Mouse (Mus musculus): ENCODE measurements around the gene Plekhm1.
"Not testable (repeated sequence)": the region's sequence is repeated elsewhere in the genome, so short reads cannot be mapped to it uniquely, and the experiment has no call there.

Plekhm1 gene

DNA sequence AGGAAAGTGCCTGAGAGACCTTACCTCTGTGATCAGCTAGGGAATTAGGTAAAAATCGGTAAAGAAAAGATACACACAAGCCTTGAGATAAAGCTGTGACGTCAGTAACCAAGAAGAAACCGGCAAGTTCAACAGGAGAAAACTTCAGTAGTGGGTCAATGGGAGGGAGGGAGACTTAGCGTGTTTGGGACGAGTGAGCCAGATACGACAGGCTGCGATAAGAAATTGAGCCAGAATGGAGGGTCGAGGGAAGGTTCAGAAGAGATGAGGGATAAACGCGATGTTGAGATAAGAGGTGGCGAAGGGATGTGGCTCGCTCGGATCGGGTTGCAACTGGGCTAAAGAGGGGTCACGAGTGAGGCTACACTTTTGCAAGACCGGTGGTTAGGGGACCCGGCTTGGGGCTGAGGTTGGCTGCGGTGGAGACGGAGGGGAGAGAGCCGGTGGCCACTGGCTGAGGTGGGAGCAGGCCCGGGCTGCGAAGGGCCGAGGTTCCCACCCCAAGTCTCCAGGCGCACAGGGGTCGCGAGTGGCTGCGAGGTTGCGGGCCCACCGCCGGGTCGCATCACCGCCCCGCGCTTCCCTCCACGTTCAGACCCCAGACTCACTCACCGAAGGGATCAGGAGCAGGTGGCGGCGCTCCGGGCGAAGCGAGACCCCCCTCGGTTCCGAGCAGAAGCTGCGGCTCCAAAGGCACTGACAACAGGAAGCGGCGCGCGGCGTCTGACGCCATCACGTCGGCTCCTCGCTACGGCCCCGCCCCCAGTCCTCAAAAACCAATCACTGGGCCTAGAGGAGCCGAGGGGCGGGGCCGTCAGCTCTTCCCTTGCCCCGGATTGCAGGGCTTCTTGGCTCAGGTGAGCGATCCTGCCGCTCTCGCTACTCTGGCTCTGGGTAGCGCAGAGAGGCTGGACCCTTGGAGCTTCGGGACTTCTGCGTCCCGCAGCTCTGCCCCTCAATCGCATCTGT lies at the start of gene Plekhm1:
Gene Plekhm1 (minus strand): TSS at position 707 of the 969 bp plus-strand sequence.
- in situ Hi-C loops (cut with MboI; ENCODE audit: low pct_unique_long_range_greater_than_20kb in 1 of 2, low sequenced_read_pairs in 2 of 2, unreplicated experiment in 1 of 2) = no loop called here

- in situ Hi-C loops (cut with MboI; ENCODE audit: low pct_unique_long_range_greater_than_20kb in 1 of 2, low sequenced_read_pairs in 2 of 2, unreplicated experiment in 1 of 2) = loop anchor here in 1 of 2 experiments (10.0 kb wide), 1 partner anchor 96 kb away; no protein-coding TSS in a partner anchor
Measured at GRCm38 (mm10) chr11:103451105-103451504, 38.6 kb upstream of the Plekhm1 start.

- in situ Hi-C loops (cut with MboI; ENCODE audit: low pct_unique_long_range_greater_than_20kb in 1 of 2, low sequenced_read_pairs in 2 of 2, unreplicated experiment in 1 of 2) = loop anchor here in 1 of 2 experiments (10.0 kb wide), 1 partner anchor 95 kb away; no protein-coding TSS in a partner anchor
Measured at GRCm38 (mm10) chr11:103449721-103450120, 37.2 kb upstream of the Plekhm1 start.

DNA sequence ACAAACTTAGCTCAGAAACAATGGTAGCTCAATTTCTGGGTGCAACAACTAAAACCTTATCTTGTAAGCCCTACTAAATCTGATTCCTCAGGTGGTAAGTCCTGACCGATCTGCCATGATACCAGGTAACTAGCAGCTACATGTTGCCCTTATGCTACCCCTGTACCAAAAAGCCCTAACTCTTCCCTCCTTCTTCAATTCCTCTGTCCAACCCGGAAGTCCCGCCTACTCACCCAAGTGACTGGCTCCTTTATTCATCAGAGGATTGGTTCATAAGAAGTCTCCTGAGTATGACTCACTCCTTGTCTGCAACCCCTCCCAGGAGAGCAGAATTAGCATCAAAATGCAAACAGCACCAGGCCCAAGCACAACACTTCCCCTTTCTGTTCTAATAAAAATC lies 31.2 kb upstream of the Plekhm1 start:
- in situ Hi-C loops (cut with MboI; ENCODE audit: low pct_unique_long_range_greater_than_20kb in 1 of 2, low sequenced_read_pairs in 2 of 2, unreplicated experiment in 1 of 2) = no loop called here

DNA sequence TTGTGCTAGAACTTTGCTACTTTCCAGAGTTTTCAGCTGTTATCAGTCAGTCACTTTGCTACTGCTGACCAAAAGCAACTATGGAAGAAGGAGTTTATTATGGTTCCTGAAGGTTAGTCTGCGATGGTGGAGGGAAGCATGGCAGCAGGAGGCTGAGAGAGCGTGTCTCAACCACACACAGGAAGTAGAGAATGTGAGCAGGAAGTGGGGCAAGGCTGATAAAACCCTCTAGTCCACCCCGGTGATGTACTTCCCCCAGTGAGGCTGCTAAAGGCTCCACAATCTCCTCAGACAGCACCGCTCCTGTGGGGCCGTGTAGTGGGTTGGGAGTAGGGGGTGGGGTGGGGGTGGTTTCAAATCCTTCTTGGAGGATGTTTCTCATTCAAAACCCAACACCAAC lies 23.8 kb upstream of the Plekhm1 start:
- in situ Hi-C loops (cut with MboI; ENCODE audit: low pct_unique_long_range_greater_than_20kb in 1 of 2, low sequenced_read_pairs in 2 of 2, unreplicated experiment in 1 of 2) = no loop called here

GRCm38 (mm10) chr11:103425031-103425430 lies 12.5 kb upstream of the Plekhm1 start:
- in situ Hi-C loops (cut with MboI; ENCODE audit: low pct_unique_long_range_greater_than_20kb in 1 of 2, low sequenced_read_pairs in 2 of 2, unreplicated experiment in 1 of 2) = no loop called here

GRCm38 (mm10) chr11:103419667-103420066 lies 7.2 kb upstream of the Plekhm1 start:
- in situ Hi-C loops (cut with MboI; ENCODE audit: low pct_unique_long_range_greater_than_20kb in 1 of 2, low sequenced_read_pairs in 2 of 2, unreplicated experiment in 1 of 2) = no loop called here

GRCm38 (mm10) chr11:103419226-103419625 lies 6.7 kb upstream of the Plekhm1 start:
- in situ Hi-C loops (cut with MboI; ENCODE audit: low pct_unique_long_range_greater_than_20kb in 1 of 2, low sequenced_read_pairs in 2 of 2, unreplicated experiment in 1 of 2) = no loop called here

- in situ Hi-C loops (cut with MboI; ENCODE audit: low pct_unique_long_range_greater_than_20kb in 1 of 2, low sequenced_read_pairs in 2 of 2, unreplicated experiment in 1 of 2) = no loop called here
Measured at GRCm38 (mm10) chr11:103413516-103413915, 1.0 kb upstream of the Plekhm1 start.

DNA sequence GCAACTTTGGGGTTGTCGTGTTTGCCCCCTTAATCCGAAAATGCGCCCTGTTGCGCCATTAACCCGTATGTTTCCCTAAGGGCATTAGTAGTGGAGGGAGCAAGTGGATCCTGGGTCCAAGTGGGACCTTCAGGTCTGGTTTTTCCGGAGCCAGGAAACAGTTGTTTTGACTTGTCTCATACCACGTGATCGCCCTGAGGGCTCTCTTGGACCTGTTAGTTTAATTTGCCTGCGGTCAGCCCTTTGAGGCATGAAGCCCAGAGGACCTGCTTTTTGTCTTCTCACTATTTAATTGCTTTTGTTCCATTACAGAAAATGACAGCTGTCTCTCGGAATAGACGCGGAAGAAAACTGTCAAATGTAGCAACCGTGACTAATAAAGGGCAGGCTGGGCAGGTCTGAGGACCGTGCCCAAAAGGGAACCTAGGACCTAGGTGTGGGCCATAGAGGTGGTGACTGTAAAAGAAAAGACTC lies 500 bp upstream of the Plekhm1 start:
- in situ Hi-C loops (cut with MboI; ENCODE audit: low pct_unique_long_range_greater_than_20kb in 1 of 2, low sequenced_read_pairs in 2 of 2, unreplicated experiment in 1 of 2) = no loop called here

DNA sequence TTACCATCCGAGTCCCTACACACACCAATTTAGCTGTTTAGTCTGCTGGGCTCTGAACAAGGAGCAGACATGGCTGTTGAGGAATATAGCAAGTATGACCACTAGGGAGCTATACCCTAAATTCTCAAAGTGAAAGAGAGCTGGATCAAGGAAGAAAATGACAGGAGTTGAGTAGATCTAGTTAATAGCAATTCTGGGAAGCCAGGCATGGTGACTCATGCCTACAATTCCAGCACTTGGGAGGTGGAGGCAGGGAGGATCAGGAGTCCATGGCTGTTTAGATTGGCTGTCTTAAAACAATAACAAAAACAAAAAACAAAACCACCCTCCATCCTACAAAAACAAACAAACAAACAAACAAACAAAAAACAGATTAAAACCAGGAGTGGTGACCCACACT lies 1.2 kb downstream of the Plekhm1 start:
- in situ Hi-C loops (cut with MboI; ENCODE audit: low pct_unique_long_range_greater_than_20kb in 1 of 2, low sequenced_read_pairs in 2 of 2, unreplicated experiment in 1 of 2) = no loop called here

GRCm38 (mm10) chr11:103408880-103409279 lies 3.6 kb downstream of the Plekhm1 start:
- in situ Hi-C loops (cut with MboI; ENCODE audit: low pct_unique_long_range_greater_than_20kb in 1 of 2, low sequenced_read_pairs in 2 of 2, unreplicated experiment in 1 of 2) = no loop called here

DNA sequence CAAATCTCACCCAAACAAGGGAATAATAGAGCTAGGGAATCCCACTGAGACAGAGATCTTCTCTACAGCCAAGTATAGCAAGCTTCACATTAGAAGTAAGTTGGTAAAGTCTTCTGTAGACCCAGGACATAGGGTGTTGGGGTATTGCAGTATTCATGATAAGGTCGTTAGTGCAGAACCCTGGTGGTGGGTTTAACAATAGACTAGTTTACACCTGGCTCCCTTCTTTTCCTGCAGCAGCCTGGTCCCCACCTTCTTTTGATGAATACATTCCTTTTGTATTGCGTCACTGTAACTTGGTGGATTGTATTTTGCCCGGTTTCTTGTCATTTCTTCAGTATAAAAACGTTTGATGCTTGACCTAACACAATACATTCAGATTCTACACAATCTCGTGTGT lies 5.4 kb downstream of the Plekhm1 start:
- in situ Hi-C loops (cut with MboI; ENCODE audit: low pct_unique_long_range_greater_than_20kb in 1 of 2, low sequenced_read_pairs in 2 of 2, unreplicated experiment in 1 of 2) = not testable (repeated sequence)

- in situ Hi-C loops (cut with MboI; ENCODE audit: low pct_unique_long_range_greater_than_20kb in 1 of 2, low sequenced_read_pairs in 2 of 2, unreplicated experiment in 1 of 2) = no loop called here
Measured at GRCm38 (mm10) chr11:103406551-103406950, 5.9 kb downstream of the Plekhm1 start.

- in situ Hi-C loops (cut with MboI; ENCODE audit: low pct_unique_long_range_greater_than_20kb in 1 of 2, low sequenced_read_pairs in 2 of 2, unreplicated experiment in 1 of 2) = no loop called here
Measured at GRCm38 (mm10) chr11:103405814-103406213, 6.7 kb downstream of the Plekhm1 start.

- in situ Hi-C loops (cut with MboI; ENCODE audit: low pct_unique_long_range_greater_than_20kb in 1 of 2, low sequenced_read_pairs in 2 of 2, unreplicated experiment in 1 of 2) = no loop called here
Measured at GRCm38 (mm10) chr11:103404618-103405017, 7.9 kb downstream of the Plekhm1 start.

DNA sequence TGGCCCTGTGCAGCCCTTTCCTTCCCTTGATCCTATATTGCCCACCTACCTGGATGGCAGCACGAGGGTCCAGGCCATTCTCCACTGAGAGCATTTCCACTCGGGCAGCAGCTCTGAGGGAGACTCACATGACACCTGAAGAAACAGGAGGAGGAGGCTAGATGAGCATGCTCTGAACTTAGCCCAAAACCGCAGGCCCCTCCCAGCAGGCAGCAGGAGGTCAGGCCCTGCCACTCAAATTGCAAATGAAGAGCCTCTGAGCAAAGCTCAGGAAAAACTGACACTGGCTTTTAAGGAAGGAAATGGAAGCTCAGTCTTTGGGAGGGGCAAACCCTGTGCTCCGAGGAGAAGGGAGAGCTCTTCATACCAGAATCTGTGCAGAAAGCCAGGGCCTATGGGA lies 8.7 kb downstream of the Plekhm1 start:
- in situ Hi-C loops (cut with MboI; ENCODE audit: low pct_unique_long_range_greater_than_20kb in 1 of 2, low sequenced_read_pairs in 2 of 2, unreplicated experiment in 1 of 2) = no loop called here

- in situ Hi-C loops (cut with MboI; ENCODE audit: low pct_unique_long_range_greater_than_20kb in 1 of 2, low sequenced_read_pairs in 2 of 2, unreplicated experiment in 1 of 2) = no loop called here
Measured at GRCm38 (mm10) chr11:103402738-103403137, 9.7 kb downstream of the Plekhm1 start.

GRCm38 (mm10) chr11:103402198-103402597 lies 10.3 kb downstream of the Plekhm1 start:
- in situ Hi-C loops (cut with MboI; ENCODE audit: low pct_unique_long_range_greater_than_20kb in 1 of 2, low sequenced_read_pairs in 2 of 2, unreplicated experiment in 1 of 2) = no loop called here

GRCm38 (mm10) chr11:103399986-103400385 lies 12.5 kb downstream of the Plekhm1 start:
- in situ Hi-C loops (cut with MboI; ENCODE audit: low pct_unique_long_range_greater_than_20kb in 1 of 2, low sequenced_read_pairs in 2 of 2, unreplicated experiment in 1 of 2) = no loop called here

Data from mouse embryonic stem cell (cell line).